Mouse (Mus musculus) Patski (cell line): ENCODE measurements around the gene Fgf12. TPM values are rescaled to one million over a fixed set of nuclear protein-coding genes. Genes with fewer than 3 reads are reported as not detected.

Source experiments
- ATAC-seq: fragments of 100-300 bp; one replicate; pipeline ENCODE4 v1.8.0; 2021
- CTCF ChIA-PET: fragments of 350-600 bp; sonication (Branson Sonifier 250); formaldehyde crosslinking; loops from one replicate; lab custom pipeline; 2022; ENCODE audit warnings: inconsistent platforms; lab: Charles Lee
- POLR2A ChIA-PET: fragments of 350-600 bp; sonication (Branson Sonifier 250); formaldehyde crosslinking; loops from one replicate; lab custom pipeline; 2022; ENCODE audit warnings: antibody characterized with exemption, inconsistent platforms; lab: Charles Lee
- DNase-seq: peaks from one replicate; pipeline ENCODE4 v3.0.0-alpha.2; 2011; ENCODE audit warnings: low read depth, low spot score
- H3K27me3 ChIP-seq: fragments of 371-371 bp; one replicate; pipeline ENCODE4 v1.5.1; 2021
- CTCF ChIP-seq: fragments of 100-300 bp; IDR thresholded peaks from one replicate; pipeline ENCODE4 v1.5.1; 2021
- in situ Hi-C: fragments of 300-500 bp; cut with MboI; formaldehyde crosslinking; loops from 3 replicates; pipeline ENCODE4 v1.11.1; 2018; ENCODE audit warnings: low pct_unique_long_range_greater_than_20kb, mixed read lengths
- polyA plus RNA-seq: library from polyadenylated mRNA; unstranded; gene quantifications from one replicate; pipeline ENCODE4 v1.2.3, GENCODE M21; 2021

The Fgf12 gene
- polyA plus RNA-seq, 1 experiment from 2014 or later: not detected

DNA sequence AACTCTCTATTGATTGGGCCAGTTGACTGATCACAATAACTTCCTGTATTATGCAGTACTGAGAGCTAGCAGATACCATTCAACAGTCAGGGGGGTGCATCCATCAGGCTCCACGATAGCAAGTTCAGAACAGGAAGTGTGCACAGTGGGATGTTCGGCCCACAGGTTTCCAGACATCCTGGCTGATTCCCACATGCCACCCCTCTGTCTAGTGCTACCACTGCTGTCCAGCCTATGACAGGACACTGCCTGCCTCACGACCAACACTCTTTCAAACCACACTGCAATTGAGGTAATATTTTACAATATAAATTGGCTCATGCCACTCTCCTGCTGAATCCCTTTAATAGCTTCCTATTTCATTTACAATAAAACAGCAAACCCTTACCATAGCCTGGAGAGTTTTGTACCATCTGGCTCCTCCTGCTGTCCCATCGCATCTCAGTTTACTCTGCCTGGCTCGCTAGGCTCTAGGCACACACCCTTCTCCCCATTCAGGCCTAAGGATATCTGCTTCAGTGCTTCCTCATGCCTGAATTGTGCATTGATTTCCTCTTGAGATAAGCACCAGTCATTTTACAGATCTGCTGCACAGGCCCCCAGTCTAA lies 341.6 kb downstream of the Fgf12 start:
- ATAC-seq: no peak
- DNase-seq: no peak
- CTCF ChIA-PET: no interaction called here
- TF ChIP-seq CTCF: no peak
- in situ Hi-C loops: no loop called here
- peaks cover 11% of the 10 kb centered on the region for H3K27me3 ChIP-seq
- POLR2A ChIA-PET: no interaction called here

GRCm38 (mm10) chr16:28408294-28408693 lies 344.6 kb downstream of the Fgf12 start:
- DNase-seq (no peak), ATAC-seq (no peak)
- POLR2A ChIA-PET: no interaction called here
- TF ChIP-seq CTCF: no peak
- CTCF ChIA-PET: no interaction called here
- in situ Hi-C loops: no loop called here
- peaks cover 12% of the 10 kb centered on the region for H3K27me3 ChIP-seq

DNA sequence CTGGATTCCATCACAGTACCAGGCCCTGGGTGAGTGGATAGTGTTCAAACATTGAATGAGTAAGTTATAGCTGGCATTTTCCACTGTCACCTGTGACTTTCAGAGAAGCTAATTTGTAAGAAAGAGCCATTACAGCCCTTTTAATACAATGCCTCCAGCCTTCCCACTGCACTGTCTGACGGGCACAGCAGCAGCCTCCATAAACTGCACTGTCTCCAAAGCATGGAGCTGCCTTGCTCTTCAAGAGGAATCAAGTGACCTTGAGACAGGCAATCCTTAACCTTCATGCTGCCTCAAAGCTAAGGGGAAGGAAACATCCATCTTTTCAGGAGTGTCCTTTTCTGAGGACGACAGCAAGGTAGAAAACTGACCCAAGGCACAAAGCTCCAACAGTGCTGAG lies 345.0 kb downstream of the Fgf12 start:
- H3K27me3 ChIP-seq: peaks cover 13% of the 10 kb centered on the region
- ATAC-seq (no peak), DNase-seq (no peak)
- in situ Hi-C loops: no loop called here
- ChIA-PET CTCF (no interaction called here), POLR2A (no interaction called here)
- TF ChIP-seq CTCF: no peak

- in situ Hi-C loops: no loop called here
- ChIA-PET POLR2A (no interaction called here), CTCF (no interaction called here)
- peaks cover 13% of the 10 kb centered on the region for H3K27me3 ChIP-seq
- DNase-seq (no peak), ATAC-seq (no peak)
- no peak for TF ChIP-seq CTCF
These were observed 348.7 kb downstream of the Fgf12 start for GRCm38 (mm10) chr16:28404156-28404555.

- ChIA-PET CTCF (interaction anchor here (1.1 to 1.2 kb wide), 2 partner anchors 17 to 18 kb away, joined by 3 read pairs; no protein-coding TSS in a partner anchor), POLR2A (no interaction called here)
- TF ChIP-seq CTCF: no peak
- in situ Hi-C loops: no loop called here
- ATAC-seq: no peak
- H3K27me3 ChIP-seq: peaks cover 11% of the 10 kb centered on the region
- no peak for DNase-seq
These were observed 350.2 kb downstream of the Fgf12 start for GRCm38 (mm10) chr16:28402701-28403100.

- ChIA-PET CTCF (no interaction called here), POLR2A (no interaction called here)
- DNase-seq (no peak), ATAC-seq (no peak)
- no peak for TF ChIP-seq CTCF
- peaks cover 13% of the 10 kb centered on the region for H3K27me3 ChIP-seq
- in situ Hi-C loops: no loop called here
These were observed 361.6 kb downstream of the Fgf12 start for GRCm38 (mm10) chr16:28391283-28391682.

DNA sequence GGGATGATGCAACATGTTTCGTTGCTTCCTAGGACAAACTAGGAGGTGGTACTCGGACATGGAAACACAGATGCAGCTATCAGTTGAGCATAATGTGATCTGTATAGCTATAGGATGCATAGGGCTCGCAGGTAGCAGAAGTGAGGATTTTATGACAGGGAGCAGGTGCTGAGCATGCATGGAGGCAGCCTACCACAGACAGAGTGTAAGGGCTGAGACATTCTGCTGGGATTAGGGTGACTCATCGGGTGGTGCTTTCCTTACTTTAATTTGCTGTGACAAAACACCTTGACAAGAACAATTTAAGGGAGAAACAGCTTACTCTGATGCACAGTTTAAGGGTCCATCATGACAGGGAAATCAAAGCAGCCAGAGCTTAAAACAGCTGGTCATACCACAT lies 363.8 kb downstream of the Fgf12 start:
- ATAC-seq (no peak), DNase-seq (no peak)
- ChIA-PET POLR2A (no interaction called here), CTCF (interaction anchor here (1.2 kb wide), 1 partner anchor 14 kb away, joined by 3 read pairs; no protein-coding TSS in a partner anchor)
- no peak for TF ChIP-seq CTCF
- in situ Hi-C loops: no loop called here
- H3K27me3 ChIP-seq: peaks cover 9% of the 10 kb centered on the region

GRCm38 (mm10) chr16:28374790-28375189 lies 378.1 kb downstream of the Fgf12 start:
- DNase-seq (no peak), ATAC-seq (no peak)
- CTCF ChIA-PET: no interaction called here
- in situ Hi-C loops: no loop called here
- no peaks in the 10 kb centered on the region for H3K27me3 ChIP-seq
- POLR2A ChIA-PET: interaction anchor here (0.7 kb wide), 1 partner anchor 1634 kb away, joined by 5 read pairs; no protein-coding TSS in a partner anchor
- TF ChIP-seq CTCF: no peak

- CTCF ChIA-PET: no interaction called here
- no peak for TF ChIP-seq CTCF
- POLR2A ChIA-PET: no interaction called here
- in situ Hi-C loops: no loop called here
- ATAC-seq: no peak
- H3K27me3 ChIP-seq: no peaks in the 10 kb centered on the region
- no peak for DNase-seq
These were observed 379.6 kb downstream of the Fgf12 start for GRCm38 (mm10) chr16:28373311-28373710.

DNA sequence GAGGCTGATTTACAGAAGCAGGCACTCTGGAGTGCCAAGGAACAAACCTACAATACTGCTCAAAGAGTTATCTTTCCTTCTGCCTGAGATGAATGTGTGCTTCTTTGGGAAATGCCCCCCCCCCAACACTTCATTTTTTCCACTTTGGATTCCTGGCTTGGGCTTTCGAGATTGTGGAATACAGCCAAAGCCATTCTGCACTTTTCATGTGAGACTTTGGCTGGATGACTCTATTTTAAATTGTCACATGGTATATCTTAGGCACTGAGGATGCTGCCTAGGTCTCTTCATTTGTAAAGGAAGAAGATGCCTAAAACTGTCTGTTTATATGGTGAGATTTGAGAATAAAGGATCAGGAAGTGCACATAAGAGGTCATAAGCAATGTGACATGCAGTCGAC lies 402.2 kb downstream of the Fgf12 start:
- POLR2A ChIA-PET: no interaction called here
- in situ Hi-C loops: no loop called here
- ATAC-seq (no peak), DNase-seq (no peak)
- H3K27me3 ChIP-seq: peaks cover 23% of the 10 kb centered on the region
- TF ChIP-seq CTCF: no peak
- CTCF ChIA-PET: no interaction called here

DNA sequence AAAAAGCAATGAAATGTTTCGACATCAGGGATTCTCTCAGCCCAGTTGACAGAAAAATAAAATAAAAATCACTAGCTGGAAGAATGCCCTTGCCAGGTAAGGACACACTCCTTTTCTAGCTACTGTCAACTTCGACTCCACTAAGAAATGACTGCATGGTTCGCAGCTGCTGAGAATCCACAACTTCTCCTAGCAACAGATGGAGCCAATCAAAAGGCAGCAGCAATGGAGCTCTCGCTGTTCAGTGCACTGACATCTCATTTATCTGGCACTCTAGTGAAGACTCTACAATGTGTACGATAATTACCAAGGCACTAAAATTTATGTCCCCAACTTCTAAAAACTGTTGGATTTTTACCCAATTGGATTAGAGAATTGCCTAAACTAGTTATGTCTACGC lies 407.5 kb downstream of the Fgf12 start:
- DNase-seq: no peak
- no peak for ATAC-seq
- no peak for TF ChIP-seq CTCF
- ChIA-PET CTCF (no interaction called here), POLR2A (no interaction called here)
- in situ Hi-C loops: no loop called here
- H3K27me3 ChIP-seq: peaks cover 41% of the 10 kb centered on the region

DNA sequence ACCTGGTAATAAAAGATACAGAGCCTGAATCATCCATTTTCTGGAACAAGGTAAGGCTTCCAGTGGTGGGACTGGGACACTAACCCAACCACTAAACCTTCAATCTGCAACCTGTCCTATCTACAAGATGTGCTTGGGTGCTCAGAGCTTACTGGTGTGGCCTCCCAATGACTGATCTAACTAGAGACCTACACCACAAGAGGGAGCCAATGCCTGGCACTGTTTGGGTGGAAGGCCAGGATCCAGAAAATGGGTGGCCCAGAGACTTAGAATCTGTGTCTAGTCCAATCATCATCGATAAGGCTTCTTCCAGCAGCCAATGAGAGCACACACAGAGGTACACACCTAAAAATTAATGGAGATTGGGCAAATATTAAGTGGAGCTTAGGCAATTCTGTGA lies 414.9 kb downstream of the Fgf12 start:
- peak; percentile 9 for TF ChIP-seq CTCF
- ATAC-seq (no peak), DNase-seq (no peak)
- in situ Hi-C loops: no loop called here
- POLR2A ChIA-PET: no interaction called here
- CTCF ChIA-PET: no interaction called here
- H3K27me3 ChIP-seq: peaks cover 28% of the 10 kb centered on the region
